Mouse (Mus musculus) right cerebral cortex, postnatal 25 days (tissue): ENCODE measurements around the gene Spaar.

Source experiments
- DNase-seq: peaks from one replicate; pipeline ENCODE4 v3.0.0; 2022

The Spaar gene

DNA sequence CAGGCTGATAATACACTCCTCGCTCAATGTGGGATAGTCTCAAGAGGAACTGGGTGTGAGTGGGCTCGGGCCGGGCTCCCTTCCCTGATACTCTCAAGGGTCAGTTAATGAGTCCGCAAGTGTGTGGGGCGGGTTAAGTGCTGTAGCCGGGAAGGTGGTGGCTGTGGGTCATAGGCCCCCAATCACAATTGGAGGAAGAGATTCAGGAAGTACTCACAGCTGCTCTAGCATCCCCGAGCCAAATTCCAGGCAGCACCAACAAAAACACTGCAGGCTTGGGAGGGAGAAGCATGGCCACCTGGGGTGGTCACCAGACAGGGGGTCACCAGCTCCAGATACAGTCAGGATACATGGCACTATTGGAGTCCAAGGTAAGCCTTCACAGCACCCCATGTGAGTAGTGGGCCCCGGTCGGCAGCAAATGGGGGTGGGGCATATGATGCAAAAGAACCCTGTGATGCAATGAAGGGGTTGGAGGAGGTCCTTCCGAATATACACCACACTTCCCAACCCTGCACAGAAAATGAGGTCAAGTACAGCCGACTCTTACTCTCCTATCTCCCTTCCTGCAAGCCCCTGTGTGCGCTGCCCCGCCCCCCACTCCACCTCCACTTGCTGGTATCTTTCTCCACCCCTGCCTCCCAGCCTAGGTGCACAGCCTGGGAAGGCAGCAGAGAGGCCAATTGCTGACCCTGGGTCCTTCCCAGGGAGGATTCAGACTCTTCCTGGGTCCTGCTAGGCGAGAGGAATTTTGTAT lies at the start of gene Spaar:
Spaar (plus strand) TSS at position 241 of the 757 bp plus-strand sequence.
- DNase-seq, result no peak

DNA sequence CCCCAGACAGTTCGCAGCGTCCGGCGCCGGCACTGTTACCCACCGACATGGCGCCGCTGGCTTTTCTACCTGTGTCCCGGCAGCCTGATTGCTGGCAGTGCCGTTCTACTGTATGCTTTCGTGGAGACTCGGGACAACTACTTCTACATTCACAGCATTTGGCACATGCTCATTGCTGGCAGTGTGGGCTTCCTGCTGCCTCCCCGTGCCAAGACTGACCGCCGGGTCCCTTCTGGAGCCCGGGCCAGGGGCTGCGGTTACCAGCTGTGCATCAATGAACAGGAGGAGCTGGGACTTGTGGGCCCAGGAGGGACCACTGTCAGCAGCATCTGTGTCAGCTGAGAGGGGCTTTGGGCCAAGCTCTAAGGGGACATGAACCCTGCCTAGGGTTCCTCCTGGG lies 39.8 kb upstream of the Spaar start:
- no peak for DNase-seq

DNA sequence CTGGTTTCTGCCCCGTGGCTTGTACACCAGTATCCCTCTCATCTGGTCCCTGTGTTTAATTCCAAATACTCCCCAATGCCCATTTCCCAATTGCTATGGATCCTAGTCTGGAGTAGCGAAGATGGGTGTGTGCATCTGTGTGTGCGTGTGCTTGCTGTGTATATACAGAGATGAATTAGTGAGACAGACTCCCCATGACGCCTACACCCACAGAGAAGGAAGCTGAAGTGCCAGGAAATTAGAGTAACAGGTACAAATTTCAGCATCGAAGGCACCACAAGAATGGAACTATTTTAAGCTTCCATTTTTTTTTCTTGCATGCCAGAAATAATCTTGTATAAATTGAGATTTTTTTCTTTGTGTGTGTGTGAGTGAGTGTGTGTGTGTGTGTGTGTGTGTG lies 38.8 kb upstream of the Spaar start:
- DNase-seq, result no peak

DNA sequence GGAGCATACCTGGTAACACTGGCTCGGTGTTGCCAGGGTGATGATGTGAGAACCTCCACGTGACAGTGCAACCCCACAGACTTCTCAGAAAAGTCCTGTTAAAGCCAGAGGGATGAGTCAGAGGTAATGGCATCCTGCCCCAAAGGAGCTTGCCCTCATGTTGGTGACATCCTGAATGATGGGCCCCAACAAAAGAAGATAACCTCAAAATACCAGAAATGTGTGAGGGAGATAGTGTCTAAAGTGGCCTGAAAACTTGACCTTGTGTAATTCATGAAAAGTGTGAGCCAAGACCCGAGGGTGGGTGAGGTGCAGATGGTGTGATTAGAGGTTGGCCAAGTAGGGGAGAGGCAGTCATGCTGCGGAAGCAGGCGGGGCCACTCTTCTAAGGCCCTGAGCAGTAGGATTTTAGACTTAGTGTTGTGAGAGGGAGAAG lies 36.0 kb upstream of the Spaar start:
- DNase-seq, result no peak

DNA sequence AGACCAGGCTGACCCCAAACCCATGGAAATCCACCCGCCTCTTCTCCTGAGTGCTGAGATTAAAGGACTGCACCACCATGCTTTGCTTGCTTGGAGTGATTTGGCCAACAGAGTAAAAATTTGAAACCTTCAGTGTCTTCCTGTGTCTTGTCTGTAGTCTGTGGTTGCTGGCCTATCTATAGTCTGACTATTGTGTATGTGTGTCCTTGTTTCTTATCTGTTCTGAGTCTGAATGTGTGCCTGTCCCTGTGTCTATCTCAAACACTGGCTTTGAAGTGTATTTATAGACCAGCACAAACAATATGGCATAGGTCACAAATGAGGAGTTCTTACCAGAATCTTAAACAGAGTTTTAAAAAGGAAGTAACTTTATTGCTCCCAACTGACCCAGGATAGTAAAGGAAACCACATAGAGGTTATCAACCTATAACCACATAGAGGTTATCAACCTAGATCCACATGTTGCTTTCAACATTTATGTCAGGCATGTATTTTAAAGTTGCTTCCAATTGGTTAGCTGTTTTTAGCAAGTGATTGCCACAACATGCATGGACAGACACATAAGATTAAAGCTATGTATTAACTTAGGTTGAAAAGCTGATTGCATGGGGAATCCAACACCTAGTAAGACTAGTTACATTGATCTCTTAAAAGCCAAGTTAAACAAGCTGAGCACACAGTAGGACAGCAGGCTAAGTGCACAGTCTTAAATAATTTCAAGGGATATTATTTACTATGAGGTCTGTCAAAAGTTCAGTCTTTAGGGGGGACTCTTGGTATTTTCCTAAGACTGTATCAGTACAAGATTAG lies 35.2 kb upstream of the Spaar start:
- DNase-seq, result no peak

DNA sequence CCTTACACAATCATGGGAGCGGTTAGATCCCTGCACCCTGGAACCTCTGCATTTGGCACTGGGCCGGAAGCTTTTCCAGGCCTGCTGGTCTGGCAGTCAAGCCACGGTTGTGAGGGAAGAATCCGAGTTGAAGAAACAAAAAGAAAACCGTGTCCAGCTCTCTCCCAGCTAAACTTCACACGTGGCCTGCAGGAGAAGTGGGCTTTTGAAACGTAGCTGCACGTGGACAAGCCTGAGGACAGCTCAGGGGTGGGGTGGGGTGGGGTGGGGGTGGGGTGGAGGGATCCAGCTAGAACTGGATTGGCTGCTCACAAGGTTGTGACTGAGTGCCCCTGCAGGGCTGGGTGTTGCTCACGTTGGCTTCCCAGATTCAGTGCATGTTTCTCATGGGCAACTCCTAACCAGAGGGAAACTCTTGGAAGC lies 34.6 kb upstream of the Spaar start:
- DNase-seq, result no peak

DNA sequence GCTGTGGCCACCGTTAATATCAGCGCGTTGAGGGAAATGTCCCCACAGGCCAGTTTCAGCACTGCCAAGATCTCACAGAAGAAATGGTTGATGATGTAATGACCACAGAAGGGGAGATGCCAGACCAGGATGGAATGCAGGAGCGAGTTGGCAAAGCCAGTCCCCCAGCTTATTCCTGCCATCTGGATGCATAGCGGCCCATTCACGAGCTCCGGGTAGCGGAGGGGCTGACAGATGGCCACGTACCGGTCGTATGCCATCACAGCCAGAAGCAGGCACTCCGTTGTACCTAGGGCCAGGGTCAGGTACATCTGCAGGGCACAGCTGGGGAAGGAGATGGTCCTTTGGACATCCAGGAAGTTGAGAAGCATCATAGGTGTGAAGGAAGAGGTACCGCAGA lies 33.3 kb upstream of the Spaar start:
- DNase-seq, result no peak

DNA sequence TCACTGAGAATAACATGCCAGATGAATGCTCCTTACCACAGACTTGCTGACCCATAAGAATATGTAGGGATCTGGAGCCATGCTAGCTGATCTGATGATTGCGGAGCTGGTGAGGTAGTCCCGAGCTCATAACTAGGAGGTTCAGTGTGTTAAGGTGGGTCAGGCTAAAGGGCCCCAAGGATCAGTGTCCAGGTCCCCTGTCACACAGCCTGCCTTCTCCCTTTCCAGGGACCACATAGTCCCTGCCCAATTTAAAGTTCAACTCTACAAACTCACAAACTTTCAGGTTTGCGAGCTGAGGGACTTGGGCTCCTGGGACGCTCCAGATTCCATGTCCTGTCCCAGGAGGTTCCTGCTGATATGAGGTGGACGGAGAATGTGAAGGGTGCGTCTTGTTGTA lies 29.1 kb upstream of the Spaar start, which contains the start of gene Olfr70:
Olfr70 (minus strand) TSS at position 101 of the 400 bp plus-strand sequence.
- no peak for DNase-seq

DNA sequence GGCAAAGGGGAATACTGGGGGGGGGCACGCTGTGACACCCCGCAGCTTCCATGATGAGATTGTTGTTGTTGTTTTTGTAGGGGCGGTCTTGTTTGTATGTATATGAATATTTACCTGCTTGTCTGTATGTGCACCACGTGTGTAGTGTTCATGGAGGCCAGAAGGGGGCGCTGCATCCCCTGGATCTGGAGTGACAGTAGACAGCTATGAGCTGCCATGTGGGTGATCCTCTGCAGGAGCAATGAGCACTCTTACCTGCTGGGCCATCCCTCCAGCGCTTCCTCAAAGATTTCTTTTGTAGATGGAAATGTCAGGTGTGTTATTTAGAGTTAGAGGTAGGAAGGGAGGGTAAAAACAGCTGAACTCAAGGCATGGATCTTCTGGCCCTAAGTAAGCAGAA lies 26.4 kb upstream of the Spaar start:
- DNase-seq, result no peak

DNA sequence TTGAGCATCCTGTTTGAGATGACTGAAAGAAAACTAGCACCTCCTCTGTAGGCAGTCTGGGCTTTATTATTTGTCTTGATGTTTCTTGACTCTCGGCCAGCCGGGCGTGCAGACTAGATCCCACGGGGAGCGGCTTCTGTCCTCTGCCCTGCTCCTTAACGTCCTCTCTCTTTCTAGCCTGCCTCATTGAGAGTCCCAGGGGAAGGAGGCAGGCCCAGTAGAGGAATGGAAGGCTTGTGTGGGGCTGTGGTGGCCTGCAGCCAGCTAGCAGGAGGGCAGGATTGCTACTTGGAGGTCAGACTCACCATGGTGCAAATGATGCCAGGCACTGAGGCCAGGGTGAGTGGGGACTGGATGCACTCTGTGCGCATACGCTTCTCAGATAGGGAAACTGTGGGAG lies 26.0 kb upstream of the Spaar start:
- DNase-seq, result no peak

DNA sequence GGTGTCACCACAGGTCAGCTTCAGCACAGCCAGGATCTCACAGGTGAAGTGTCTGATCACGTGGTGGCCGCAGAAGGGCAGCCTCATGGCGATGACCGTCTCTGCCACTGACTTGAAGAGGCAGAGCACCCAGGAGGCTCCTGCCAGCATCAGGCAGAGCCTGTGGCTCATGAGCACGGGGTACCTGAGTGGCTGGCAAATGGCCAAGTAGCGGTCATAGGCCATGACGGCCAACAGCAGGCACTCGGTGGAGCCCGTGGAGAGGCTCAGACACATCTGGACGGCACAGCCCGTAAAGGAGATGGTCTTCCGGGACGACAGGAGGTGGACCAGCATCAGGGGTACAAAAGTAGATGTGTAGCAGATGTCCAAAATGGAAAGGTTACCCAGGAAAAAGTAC lies 23.8 kb upstream of the Spaar start:
- no peak for DNase-seq

DNA sequence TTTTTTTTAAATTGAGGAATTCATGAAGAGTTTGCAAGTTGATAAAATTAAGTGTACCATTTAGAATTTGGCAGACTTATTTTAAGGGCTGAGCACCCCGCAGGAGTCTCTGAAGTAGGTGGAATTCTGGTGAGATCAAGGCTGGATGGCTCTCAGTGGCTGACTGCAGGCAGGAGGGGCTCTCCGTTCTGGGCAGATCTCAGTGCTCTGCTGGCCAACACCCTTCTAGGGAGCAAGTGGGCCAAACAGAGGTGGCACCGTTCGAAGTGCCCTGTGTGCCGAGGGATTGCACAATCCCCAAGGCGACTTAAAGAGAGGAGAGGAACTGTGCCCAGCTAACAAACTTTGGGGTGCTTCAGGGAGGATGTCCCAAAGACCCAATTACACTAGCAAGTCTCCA lies 20.0 kb upstream of the Spaar start, which contains the start of gene Olfr71:
Olfr71 (minus strand) TSS at position 387 of the 400 bp plus-strand sequence.
- no peak for DNase-seq

DNA sequence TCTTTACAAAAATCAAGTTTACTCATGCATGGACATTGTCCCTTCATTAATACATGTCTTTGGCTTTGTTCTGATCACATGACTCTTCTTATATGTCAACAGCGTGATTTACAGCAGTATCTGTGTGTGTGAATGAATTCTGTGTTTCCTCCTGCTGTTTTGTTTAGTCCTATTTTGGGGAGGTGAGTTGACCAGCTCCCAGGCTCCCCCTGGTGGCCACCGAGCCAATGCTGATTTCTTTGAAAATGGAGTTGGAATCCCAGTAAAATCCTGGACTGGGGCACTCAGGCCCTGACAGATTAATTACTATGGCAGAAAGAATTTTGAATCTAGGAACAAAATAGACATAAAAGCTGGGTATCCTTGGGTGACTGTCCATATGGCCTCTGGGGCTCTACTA lies 18.0 kb upstream of the Spaar start:
- peak; percentile 50 for DNase-seq

DNA sequence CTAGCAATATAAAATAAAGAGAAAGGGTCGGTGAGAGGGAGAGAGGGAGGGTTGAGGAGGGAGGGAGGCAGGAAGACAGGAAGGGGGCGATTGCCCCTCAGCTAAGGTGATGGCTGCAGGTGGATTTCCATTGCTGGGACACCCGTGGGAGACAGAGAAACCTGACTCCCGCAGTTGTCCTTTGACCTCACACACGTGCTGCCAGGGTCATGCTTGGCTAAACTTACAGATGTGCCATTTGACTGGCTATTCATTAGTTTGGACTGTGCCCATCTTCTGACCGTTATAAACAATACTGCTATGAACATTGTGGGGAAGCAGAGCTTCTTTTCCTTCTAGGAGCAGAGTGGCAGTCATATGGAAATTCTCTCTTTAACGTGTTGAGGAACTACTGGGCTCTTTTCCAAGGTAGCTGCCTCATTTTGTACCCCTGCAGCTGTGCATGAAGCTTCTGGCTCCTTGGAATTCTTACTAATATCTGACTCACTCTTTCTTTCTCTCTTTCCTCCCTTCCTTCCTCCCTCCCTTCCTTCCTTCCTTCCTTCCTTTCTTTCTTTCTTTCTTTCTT lies 16.1 kb upstream of the Spaar start:
- DNase-seq, result no peak

DNA sequence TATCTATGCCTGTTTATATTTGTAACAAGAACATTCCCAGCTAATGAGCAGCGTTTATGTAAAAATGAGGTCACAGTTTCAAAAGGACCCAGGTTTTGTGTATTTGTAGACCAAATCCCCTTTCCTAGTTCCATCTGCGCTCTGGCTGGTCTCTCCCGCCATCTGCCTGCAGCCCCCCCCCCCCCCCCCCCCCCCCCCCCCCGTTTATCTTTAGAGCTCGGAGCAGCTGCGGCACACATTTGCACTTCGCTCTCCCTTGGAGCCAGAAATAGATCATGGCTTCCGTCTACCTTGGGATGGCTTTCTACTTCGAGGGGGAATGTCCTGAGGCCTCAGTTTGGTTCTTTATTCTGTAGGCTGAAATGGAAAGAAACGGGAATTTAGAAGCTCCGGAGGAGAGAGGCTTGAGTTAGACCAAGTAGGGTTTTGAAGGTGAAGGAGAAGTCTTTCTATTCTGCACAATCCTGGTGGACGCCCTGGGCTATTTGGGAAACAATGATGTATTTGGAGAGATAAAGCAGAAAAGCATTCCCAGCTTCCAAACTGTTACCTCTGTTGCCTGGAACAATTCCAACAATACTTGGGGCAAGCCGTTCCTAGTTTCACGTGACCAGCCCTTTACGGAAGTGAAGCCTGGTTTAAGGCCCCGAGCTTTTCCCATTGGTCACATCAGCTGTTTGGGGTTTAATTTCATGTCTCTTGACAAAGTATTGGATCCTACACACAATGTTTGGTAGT lies 9.2 kb upstream of the Spaar start:
- no peak for DNase-seq

DNA sequence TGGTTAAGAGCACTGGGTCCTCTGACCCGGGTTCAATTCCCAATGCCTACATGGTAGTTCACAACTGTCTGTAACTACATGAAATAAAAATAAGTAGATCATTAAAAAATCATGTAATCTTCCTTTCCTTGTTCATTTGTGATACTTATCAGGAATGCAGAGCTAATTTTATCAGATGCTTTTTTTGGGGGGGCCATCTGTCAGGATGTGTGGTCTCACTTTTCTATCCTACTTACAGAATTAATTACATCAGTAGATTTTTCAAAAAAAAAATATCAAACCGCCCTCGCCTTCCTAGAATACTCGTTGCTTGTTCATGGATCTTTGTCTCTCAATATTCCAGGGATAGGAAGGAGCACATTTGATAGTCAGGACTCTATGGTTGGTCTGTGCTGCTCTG lies 7.6 kb upstream of the Spaar start:
- no peak for DNase-seq

DNA sequence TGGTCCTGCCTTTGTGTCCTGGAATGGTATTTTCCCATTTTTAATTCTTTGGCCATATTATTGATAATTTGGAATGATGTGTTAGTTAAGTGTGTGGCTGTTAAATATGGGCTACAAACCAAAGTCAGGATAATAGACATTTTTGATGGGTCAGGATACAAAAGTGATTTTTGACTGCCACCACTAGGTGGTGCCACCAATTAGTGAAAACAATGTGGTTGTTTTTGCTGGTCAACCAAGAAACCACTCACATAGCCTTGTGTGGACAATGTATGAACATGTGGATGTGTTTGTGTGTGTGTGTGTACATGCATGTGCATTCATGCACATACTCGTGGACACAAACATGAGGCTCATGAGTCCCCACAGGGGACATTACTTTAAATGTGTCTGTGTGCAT lies 5.1 kb upstream of the Spaar start:
- no peak for DNase-seq

DNA sequence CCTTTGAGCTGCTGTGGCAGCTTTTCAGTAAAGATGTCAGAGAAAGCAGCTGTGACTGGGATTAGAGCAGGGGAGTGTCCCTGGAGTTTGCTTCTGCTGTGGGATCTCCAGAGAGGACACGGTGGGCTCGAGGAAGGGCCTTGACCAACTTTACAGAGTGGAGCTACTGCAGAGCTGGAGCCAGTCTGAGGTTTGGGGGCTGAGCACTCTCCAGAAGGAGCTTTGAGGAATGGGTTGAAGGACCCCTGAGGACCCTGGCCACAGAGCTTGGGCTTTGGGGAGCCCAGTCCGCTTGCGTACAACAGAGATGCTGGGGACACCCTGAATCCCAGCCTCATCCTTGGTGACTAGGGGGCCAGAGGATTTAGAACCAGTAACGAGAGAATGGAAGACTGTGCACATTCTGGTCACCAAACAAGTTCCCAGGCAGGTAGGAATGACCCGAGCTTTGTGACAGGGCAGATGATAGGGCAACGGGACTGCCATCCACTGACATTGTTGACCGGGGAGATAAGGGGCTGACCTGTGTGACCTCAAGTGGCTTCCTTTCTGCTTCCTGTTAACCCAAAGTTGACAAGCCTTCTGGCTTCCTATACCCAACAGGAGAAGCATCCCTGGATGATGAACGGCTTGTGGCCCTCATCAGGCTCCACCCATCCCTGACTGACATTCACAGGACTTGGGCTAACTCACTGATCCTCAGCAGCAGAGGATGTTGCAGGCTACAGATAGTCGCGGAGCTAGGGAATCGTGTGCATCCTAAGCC lies 3.4 kb upstream of the Spaar start:
- no peak for DNase-seq

DNA sequence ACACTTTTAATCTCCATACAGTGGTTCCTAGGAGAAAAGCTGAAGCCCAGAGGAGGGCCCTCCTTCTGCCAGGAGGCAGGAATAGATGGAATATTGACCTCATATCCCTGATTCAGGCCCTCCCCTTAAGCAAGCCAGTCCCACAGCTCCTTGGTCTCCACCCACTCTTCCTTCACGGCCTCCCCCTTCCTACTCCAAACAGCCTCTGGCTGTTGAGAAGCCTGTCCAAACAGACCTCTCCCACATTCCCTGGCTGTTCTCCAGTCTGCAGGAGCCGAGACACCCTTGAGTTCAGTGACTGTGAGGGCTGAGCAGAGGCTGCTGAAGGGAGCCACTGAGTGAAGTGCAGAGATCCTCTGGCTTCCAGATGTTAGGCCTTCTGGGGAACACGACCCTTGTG lies 2.8 kb upstream of the Spaar start, which contains the start of gene Hrct1:
Hrct1 (plus strand) TSS at position 194 of the 400 bp plus-strand sequence.
- no peak for DNase-seq

DNA sequence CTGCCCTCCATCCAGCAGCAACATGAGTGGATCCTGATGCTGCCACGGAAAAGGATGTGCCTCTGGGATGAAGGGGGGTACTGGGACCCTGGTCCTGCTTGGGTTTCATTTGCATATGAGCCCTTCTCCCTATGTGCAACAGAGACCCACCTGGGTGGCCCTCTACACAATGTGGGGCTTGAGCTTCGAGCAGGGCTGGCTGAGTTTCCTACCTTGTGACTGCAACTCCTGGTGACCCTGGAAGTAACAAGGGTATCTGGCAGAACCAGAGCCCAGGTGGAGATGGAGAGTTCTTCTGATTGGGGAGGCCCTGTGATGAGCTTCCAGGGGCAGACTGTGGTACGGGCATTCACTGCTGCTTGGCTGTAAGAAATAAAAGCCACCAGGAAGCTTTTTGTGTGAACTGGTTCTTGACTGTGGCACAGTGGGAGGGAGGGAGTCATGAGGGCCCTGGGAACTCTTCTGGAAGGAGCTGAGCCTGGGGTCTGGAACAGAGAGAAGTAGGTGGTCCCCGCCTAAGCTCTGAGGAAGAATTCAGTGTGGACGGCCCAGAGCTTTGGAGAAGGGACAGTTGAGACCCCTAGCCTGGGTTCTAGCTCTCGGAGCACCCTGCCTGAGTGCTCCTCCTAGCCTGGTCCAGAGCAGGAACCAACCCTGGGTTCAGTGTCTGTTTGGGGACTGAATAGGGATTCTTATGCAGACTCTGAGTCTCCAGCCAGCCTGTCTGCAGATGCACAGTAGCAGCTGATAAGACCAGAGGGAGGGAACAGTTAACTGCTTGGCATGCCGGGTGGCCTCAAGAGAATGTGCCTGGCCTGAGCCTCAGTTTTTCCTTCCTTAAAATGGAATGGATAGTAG lies 1.9 kb upstream of the Spaar start:
- DNase-seq, result no peak

DNA sequence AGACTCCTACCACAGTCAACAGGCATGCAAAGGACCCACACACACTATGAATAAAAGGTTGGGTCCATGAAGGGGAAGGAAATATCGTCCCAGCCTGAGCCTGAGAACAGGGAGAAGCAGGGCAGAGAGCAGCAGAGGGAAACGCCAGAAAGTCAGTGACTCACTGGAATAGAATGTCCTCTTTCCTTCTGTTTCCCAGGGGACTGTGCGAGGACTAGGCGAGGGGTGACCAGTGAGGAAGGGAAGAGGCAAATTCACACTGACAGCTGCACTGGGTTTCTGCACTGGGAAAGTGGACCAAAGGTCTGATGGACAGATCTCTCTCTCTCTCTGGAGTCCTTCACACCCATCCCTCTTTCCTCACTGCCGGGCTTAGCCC lies 1.3 kb upstream of the Spaar start:
- DNase-seq, result no peak
